In genomic region chr4:63158961-63159592, GRCm38 (mm10) we compare ENCODE assay signal across 8 mouse cellular contexts. TPM values are rescaled to one million over a fixed set of nuclear protein-coding genes. Genes with fewer than 3 reads are reported as not detected.
DNase-seq lines count a peak whose midpoint lies in the region; ATAC-seq and TF ChIP-seq lines count a peak whose summit lies in the region.

No protein-coding gene starts in this region.

- H3K4me1 ChIP-seq in hindbrain, embryonic 14.5 days (replicated peaks; ENCODE audit: control insufficient read depth, insufficient read depth, low read length): no peaks in the 10 kb centered on the region

- H3K9ac ChIP-seq in hindbrain, embryonic 14.5 days: 0 out of 2 replicates have a peak overlapping the region, but pooled peaks have one; percentile 9

- TF ChIP-seq CTCF in Patski (IDR thresholded peaks at IDR 0.05): peak; percentile 80

- POLR2A ChIA-PET in Patski (lab: Charles Lee): interaction anchor here (1.4 kb wide), 1 partner anchor 12 kb away, joined by 4 read pairs; no protein-coding TSS in a partner anchor

- no peaks in the 10 kb centered on the region for H3K27me3 ChIP-seq in Patski
- no peaks in the 10 kb centered on the region for H3K27me3 ChIP-seq in hindbrain, embryonic 14.5 days (ENCODE audit: control insufficient read depth, insufficient read depth, low read length)

- H3K9me3 ChIP-seq in hindbrain, embryonic 14.5 days (ENCODE audit: control insufficient read depth, low read length): no peaks in the 10 kb centered on the region

- H3K36me3 ChIP-seq in hindbrain, embryonic 14.5 days (replicated peaks; ENCODE audit: control insufficient read depth, insufficient read depth): no peaks in the 10 kb centered on the region

- H3K4me2 ChIP-seq in hindbrain, embryonic 14.5 days (replicated peaks): no peak overlapping the region

- CTCF ChIA-PET in Patski (lab: Charles Lee): interaction anchor here (0.7 to 1.7 kb wide), 10 partner anchors 13 to 249 kb away, joined by 3 to 13 read pairs (median 4); partner anchors contain the start of gene Kif12

- ATAC-seq in Patski: peak; percentile 63
- peak; percentile 93 for ATAC-seq in hindbrain, embryonic 14.5 days (ENCODE audit: low FRiP score)

- no peak overlapping the region for H3K27ac ChIP-seq in hindbrain, embryonic 14.5 days

- H3K4me3 ChIP-seq in hindbrain, embryonic 14.5 days (replicated peaks; ENCODE audit: low read length): no peak overlapping the region

- 18% methylated on average over 5 of the region's 5 CpGs for WGBS in hindbrain, embryonic 14.5 days

- in situ Hi-C loops in Patski (cut with MboI; ENCODE audit: low pct_unique_long_range_greater_than_20kb): loop anchor here (25.0 kb wide), 1 partner anchor 778 kb away; no protein-coding TSS in a partner anchor

- no peak for DNase-seq in Patski (ENCODE audit: low read depth, low spot score)
- peak; percentile 88 to 96 for DNase-seq in cerebellum, postnatal 14 days
- DNase-seq in frontal cortex, postnatal 36 days (ENCODE audit: low spot score in 2 of 2): peak; percentile 79 to 82
- peak; percentile 87 for DNase-seq in hindbrain, embryonic 14.5 days (ENCODE audit: low spot score)
- DNase-seq in layer of hippocampus, postnatal 25 days (ENCODE audit: extremely low spot score in 1 of 2, low spot score in 1 of 2): peak; percentile 71 to 94
- peak; percentile 75 for DNase-seq in lung, postnatal 25 days (ENCODE audit: low spot score)
- peak; percentile 89 to 92 for DNase-seq in right cerebral cortex, postnatal 10 days (ENCODE audit: low spot score in 2 of 2)
- peak; percentile 49 for DNase-seq in urinary bladder, postnatal 10 days (ENCODE audit: low spot score)

RNA-seq across cellular contexts. Expression of gene Ambp, which starts 4.5 kb away (rescaled TPM):
- 0.10 TPM for polyA plus RNA-seq in Patski (2021)
- polyA plus RNA-seq in hindbrain, embryonic 14.5 days (2014; fragmentation: Nextera tagmentation; extraction: Ambion mirVana): not detected in 2 replicates
- total RNA-seq in layer of hippocampus, postnatal 25 days (2021): not detected

RNA-seq across cellular contexts. Expression of gene Kif12, which starts 12.9 kb away (rescaled TPM):
- polyA plus RNA-seq in Patski (2021): 10.7 TPM
- 0.11 TPM in 1 of 2 replicates, not detected in the other for polyA plus RNA-seq in hindbrain, embryonic 14.5 days (2014; fragmentation: Nextera tagmentation; extraction: Ambion mirVana)
- total RNA-seq in layer of hippocampus, postnatal 25 days (2021): not detected

RNA-seq across cellular contexts. Expression of gene Col27a1, which starts 54.7 kb away (rescaled TPM):
- polyA plus RNA-seq in Patski (2021): 4.2 TPM
- 2.0 and 2.6 TPM in 2 replicates for polyA plus RNA-seq in hindbrain, embryonic 14.5 days (2014; fragmentation: Nextera tagmentation; extraction: Ambion mirVana)
- total RNA-seq in layer of hippocampus, postnatal 25 days (2021): 1 to 10 TPM; 3.0 to 4.7 TPM

Comparison
In these comparisons a context has a peak if more than half of its experiments do, and no peak if none do; other contexts are left out.
1. RNA of gene Kif12, which starts 12.9 kb away (polyA plus RNA-seq): 10.7 TPM in Patski (single experiment); 0.11 TPM in hindbrain, embryonic 14.5 days; every median in the first group is over 10 times any median in the second.